Mouse (Mus musculus) lung, adult 2 months (tissue): Measurements from ENCODE around the gene Adrm1. TPM values are rescaled to one million over a fixed set of nuclear protein-coding genes. Genes with fewer than 3 reads are reported as not detected.

Source experiments
- DNase-seq: peaks from one replicate; pipeline ENCODE4 v3.0.0; 2022
- H3K4me1 ChIP-seq: fragments of 200-500 bp; 2 replicates; pipeline ENCODE4 v1.6.1; 2011; ENCODE audit warnings: low read length; ENCODE audit not compliant: control insufficient read depth, insufficient read depth
- H3K4me3 ChIP-seq: fragments of 200-500 bp; replicated peaks from 2 replicates; pipeline ENCODE3; 2011; ENCODE audit warnings: low read depth, mild to moderate bottlenecking, control low read depth, low read length; ENCODE audit errors: extremely low read depth
- CTCF ChIP-seq: fragments of 200-500 bp; IDR thresholded peaks from 2 replicates; pipeline ENCODE4 v1.5.1; 2011; ENCODE audit warnings: mild to moderate bottlenecking, low read length, control low read depth; ENCODE audit not compliant: insufficient read depth
- POLR2A ChIP-seq: fragments of 200-500 bp; IDR thresholded peaks from 2 replicates; pipeline ENCODE4 v1.6.1; 2011; ENCODE audit warnings: low read depth, mild to moderate bottlenecking, control low read depth, low read length, borderline replicate concordance; ENCODE audit errors: extremely low read depth
- WGBS: fragments of 180-500 bp; shearing (Covaris S2); methylation state at CpG from one replicate; pipeline ENCODE4 v1.1.7; 2018; 5-methylcytosine and 5-hydroxymethylcytosine counted together
- polyA plus RNA-seq: library from polyadenylated mRNA; depleted of rRNA; stranded (reverse); fragments of >200 nt; gene quantifications from 2 replicates; pipeline ENCODE4 v1.2.3, GENCODE M21; 2012

Gene Adrm1
- polyA plus RNA-seq, 1 experiment = 108 TPM

GRCm38 (mm10) chr2:180181542-180181941 is 10.3 kb downstream of the Adrm1 start:
- no peak for DNase-seq
- H3K4me3 ChIP-seq = no peak overlapping the region
- TF ChIP-seq POLR2A (no peak), CTCF (no peak)
- WGBS = 78% methylated on average over 9 of the region's 9 CpGs
- H3K4me1 ChIP-seq = no peaks in the 10 kb centered on the region

GRCm38 (mm10) chr2:180184011-180184751 is 12.9 kb downstream of the Adrm1 start:
- 81% methylated on average over 24 of the region's 24 CpGs for WGBS
- no peaks in the 10 kb centered on the region for H3K4me1 ChIP-seq
- TF ChIP-seq POLR2A = no peak
- TF ChIP-seq CTCF = no peak

GRCm38 (mm10) chr2:180184752-180185109 is 13.4 kb downstream of the Adrm1 start:
- Histone ChIP-seq H3K4me1 (no peaks in the 10 kb centered on the region), H3K4me3 (no peak overlapping the region)
- TF ChIP-seq CTCF (no peak), POLR2A (no peak)
- 69% methylated on average over 6 of the region's 6 CpGs for WGBS
- DNase-seq = no peak

More at GRCm38 (mm10) chr2:180184011-180184751, 12.9 kb downstream of the Adrm1 start:
- H3K4me3 ChIP-seq = no peak overlapping the region
- no peak for DNase-seq

- TF ChIP-seq POLR2A = no peak
- TF ChIP-seq CTCF = no peak
- 91% methylated on average over 14 of the region's 14 CpGs for WGBS
- DNase-seq = no peak
- no peaks in the 10 kb centered on the region for H3K4me1 ChIP-seq
- no peak overlapping the region for H3K4me3 ChIP-seq
These were observed 14.4 kb downstream of the Adrm1 start for GRCm38 (mm10) chr2:180185686-180186085.

- no peaks in the 10 kb centered on the region for H3K4me1 ChIP-seq
- DNase-seq = no peak
- no peak overlapping the region for H3K4me3 ChIP-seq
- 94% methylated on average over 11 of the region's 11 CpGs for WGBS
- TF ChIP-seq POLR2A (no peak), CTCF (no peak)
These were observed 16.1 kb downstream of the Adrm1 start for GRCm38 (mm10) chr2:180187362-180187761.

GRCm38 (mm10) chr2:180196610-180197322 is 25.5 kb downstream of the Adrm1 start:
- Histone ChIP-seq H3K4me3 (no peak overlapping the region), H3K4me1 (no peaks in the 10 kb centered on the region)
- TF ChIP-seq POLR2A (no peak), CTCF (no peak)
- no peak for DNase-seq
- WGBS = 75% methylated on average over 12 of the region's 12 CpGs

GRCm38 (mm10) chr2:180197323-180198037 is 26.2 kb downstream of the Adrm1 start:
- Histone ChIP-seq H3K4me3 (no peak overlapping the region), H3K4me1 (no peaks in the 10 kb centered on the region)
- TF ChIP-seq CTCF = no peak
- DNase-seq = no peak
- WGBS = 86% methylated on average over 10 of the region's 10 CpGs

GRCm38 (mm10) chr2:180198782-180199181 is 27.5 kb downstream of the Adrm1 start:
- no peak for TF ChIP-seq CTCF
- TF ChIP-seq POLR2A = no peak
- DNase-seq = no peak
- H3K4me3 ChIP-seq = no peak overlapping the region
- WGBS = 94% methylated on average over 10 of the region's 10 CpGs
- no peaks in the 10 kb centered on the region for H3K4me1 ChIP-seq

- Histone ChIP-seq H3K4me3 (no peak overlapping the region), H3K4me1 (no peaks in the 10 kb centered on the region)
- WGBS = 41% methylated on average over 11 of the region's 11 CpGs
- TF ChIP-seq POLR2A (no peak), CTCF (no peak)
- no peak for DNase-seq
These were observed 29.4 kb downstream of the Adrm1 start for GRCm38 (mm10) chr2:180200681-180201080.

GRCm38 (mm10) chr2:180201303-180201702 is 30.0 kb downstream of the Adrm1 start:
- 77% methylated on average over 9 of the region's 9 CpGs for WGBS
- H3K4me1 ChIP-seq = no peaks in the 10 kb centered on the region
- H3K4me3 ChIP-seq = no peak overlapping the region
- TF ChIP-seq CTCF = no peak
- TF ChIP-seq POLR2A = no peak
- no peak for DNase-seq
